Mouse (Mus musculus) natural killer cell, adult 2 months (primary cell): ENCODE measurements around the gene Prdx5.
"Not testable (repeated sequence)": the region's sequence is repeated elsewhere in the genome, so short reads cannot be mapped to it uniquely, and the experiment has no call there.

Experiments used
- DNase-seq, 2 experiments: peaks; one replicate each; pipeline ENCODE4 v3.0.0; 2022; ENCODE audit warnings: low spot score in 2 of 2

The Prdx5 gene

DNA sequence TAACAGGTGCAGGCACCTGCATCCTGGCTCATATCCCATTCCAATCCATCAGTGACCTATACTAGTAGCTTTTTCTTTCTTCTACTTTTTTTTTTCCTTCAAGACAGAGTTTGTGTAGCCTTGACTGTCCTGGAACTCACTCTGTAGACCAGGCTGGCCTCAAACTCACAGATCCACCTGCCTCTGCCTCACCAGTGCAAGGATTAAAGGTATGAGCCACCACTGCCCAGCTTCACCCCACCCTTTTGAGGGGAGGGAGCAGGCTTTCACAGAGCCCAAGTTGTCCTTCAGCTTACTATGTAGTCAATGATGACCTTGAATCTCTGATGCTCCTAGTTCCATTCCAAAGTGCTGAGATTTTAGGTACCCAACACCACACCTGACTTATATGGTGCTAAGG, 9.5 kb upstream of the Prdx5 start:
- DNase-seq, result no peak

DNA sequence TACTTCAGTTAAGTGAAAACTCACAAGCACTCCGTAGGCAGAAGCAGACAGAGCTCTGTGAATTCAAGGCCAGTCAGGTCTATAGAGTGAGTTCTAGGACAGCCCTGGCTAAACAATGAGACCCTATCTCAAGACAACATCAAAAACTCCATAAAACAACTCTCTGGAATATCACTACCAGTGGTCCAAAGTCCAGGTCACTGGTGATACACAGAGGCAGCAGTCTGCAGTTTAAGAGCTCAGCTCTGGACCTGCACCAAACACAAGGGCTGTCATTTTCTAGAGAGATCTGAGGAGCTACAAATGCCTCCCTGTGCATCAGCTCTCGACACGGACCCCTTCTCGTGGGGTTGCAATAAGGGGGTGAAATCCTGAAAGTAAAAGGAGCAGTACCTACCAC, 8.4 kb upstream of the Prdx5 start:
- DNase-seq, result no peak

DNA sequence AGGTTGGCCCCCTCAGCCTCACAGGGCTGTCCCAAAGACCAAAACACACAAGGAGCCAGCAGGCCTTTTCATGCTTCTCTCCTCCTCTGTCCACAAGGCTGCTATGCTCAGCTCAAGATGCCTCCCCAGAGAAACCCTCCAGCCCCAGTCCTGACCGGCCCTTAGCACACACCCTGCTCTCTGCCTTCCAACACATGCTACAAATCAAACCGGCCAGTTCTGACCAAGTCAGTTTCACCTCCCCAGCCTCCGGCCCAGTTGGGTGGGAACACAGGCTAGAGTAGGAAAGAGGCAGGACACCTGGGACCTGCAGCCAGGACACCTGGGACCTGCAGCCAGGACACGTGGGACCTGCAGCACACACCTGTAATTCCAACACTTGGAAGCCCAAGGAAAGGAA, 6.6 kb upstream of the Prdx5 start:
- no peak for DNase-seq

DNA sequence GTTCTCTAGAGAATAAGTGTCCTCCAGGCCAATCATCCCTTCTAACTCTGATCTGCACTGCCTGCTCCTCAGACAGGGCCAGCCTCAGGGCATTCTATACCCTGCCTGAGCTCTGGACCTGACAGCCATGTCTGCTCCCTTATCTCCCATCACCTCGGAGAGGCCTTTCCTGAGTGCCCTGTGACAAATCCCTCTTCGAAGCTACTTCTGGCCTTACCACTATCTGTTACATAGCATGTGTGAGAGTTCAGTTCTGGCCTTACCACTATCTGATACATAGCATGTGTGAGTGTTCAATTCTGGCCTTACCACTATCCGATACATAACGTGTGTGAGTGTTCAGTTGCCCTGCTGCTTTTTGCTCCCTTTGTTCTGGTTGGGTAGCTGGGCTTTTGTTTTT, 5.4 kb upstream of the Prdx5 start:
- DNase-seq, result no peak

DNA sequence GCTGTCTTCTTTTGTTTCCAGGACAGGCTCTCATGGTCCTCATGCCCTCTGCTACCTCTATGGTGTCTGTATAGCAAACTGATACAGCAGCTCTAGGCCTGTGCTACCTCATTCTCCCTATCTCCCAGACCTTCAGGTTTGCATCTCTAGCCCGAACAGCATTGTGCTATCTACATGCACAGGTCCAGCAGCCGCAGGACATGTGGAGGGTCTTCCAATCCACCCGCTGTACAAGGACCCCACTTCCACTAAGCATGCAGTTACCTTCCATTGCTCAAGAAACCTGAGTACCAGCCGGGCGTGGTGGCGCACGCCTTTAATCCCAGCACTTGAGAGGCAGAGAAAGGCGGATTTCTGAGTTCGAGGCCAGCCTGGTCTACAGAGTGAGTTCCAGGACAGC, 4.6 kb upstream of the Prdx5 start:
- no peak for DNase-seq

DNA sequence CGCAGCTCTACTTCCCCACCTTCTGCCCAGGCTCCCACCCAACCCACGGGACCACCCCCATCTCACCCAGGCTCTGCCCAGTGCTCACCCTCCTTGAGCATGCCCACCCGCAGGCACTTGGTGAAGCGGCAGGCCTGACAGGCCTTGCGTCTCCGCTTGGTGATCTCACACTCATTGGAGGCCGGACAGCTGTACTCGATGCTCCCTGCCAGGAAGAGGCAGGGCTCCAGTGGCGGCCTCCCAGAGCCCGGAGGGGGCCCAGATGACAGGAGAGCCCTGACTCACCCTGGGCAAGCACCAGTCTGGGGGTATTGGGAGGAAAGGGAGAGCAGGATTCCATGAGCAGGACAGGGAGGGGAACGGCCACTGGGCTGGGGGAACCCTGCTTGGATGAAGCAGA, 4.1 kb upstream of the Prdx5 start:
- DNase-seq, result no peak

DNA sequence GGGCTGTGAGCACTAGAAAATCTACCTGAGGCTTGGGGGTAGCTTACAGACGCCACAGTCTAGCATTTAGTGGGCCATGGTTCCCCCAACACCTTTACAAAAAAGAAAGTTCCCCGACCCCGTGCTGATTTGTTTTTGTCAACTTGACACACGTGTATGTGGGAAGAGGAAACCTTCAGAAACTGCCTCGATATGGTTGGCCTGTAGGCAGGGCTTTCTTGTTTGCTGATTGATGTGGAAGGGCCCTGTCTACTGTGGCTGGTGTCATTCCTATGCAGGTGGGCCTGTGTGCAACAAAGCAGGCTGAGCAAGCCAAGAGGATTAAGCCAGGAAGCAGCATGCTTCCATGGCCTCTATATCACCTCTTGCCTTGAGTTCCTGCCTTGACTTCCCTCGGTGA, 3.1 kb upstream of the Prdx5 start:
- no peak for DNase-seq

DNA sequence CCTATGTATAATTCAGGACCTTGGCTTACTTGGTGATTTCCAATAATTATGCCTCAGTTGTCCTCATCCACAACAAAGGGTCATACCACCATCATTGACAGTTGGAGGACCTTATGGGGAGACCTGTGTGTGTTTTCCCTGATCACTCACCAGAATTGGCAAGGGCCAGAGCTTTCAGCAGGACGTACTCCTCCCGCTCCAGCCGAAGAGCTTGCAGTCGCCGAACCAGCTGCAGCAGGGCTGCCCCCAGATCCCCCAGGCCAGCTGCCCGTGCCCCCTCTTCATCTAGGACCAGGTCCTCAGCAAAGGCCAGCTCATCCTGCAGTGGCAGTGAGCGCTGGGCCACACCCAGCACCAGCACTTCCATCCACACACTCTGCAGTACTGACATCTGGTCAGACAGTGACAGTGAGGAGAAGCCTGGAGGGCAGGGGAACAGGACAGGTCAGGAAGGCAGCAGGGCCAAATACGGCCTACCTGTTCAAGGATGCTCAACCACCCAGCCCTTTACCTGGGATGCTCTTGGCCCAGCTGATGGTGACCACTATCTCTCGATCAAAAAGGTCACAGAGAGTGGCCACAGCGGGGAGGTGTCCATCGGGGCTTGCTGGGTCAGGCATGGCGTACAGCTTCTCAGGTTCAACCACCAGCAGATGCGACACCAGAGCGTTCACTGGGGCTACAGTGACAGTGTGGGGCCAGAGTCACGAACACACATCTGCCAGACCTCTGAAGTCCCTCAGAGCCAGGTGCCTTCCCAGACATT, 2.5 kb upstream of the Prdx5 start:
- no peak for DNase-seq

DNA sequence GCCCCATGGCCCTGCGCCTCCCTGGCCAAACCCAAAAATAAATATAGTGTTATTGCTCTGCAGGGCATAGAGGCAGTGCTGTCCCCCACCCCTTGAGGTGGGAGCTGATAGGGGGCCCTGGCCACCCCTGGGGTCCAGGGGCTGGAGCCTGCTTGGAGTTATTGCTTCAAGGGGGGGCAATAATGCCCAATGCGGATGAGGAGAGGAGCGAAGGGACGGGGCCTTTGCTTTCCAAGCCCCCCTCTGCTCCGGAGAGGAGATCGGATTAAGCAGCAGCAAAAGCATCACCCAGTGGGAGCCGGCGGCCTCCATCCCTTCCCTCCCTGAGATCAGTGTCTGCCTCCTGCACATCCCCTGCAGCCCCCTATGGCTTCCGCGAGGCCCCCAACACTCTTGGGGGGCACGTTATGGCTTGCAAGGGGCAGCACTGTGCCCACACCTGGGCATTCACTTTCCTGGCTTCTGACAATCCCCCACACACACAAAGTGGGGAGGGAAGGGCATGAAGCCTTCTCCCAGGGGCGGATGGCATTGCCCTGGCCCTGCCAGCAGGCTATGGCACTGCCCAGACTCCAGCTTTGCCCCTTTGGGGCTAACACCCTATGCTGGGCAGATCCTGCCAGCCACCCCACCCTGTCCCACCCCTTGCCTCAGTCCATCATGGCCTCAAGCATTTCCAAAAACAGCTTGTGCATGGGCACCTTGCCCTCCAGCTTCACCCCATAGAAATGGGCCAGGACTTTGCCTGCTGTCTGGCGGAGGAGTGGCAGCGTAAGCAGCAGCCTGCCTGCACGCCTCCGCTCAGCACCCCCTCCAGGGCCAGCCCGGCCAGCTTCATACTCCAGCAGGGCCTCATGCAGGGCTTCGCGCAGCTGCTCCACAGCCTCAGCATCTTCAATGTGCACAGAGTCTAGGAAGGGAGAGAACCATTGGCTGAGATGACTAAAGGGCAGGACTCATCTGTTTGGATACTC, 1.5 kb upstream of the Prdx5 start:
- DNase-seq, result no peak

DNA sequence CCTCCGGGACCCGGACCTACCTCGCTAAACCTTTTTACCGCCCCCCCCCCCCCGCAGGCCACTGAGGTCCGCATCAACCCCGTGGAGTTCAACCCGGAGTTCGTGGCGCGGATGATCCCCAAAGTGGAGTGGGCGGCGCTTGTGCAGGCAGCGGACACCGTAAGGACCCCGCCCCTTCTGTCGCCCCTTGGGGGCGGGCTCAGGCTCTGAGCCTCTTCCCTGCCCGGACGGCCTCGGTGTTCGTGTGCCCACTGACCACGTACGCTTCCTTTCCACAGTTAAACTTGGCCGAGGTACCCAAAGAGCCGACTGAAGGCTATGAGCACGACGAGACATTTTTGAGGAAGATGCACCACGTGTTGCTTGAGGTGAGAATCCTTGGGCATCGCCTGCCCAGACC, 400 bp upstream of the Prdx5 start:
- DNase-seq, result not testable (repeated sequence)

DNA sequence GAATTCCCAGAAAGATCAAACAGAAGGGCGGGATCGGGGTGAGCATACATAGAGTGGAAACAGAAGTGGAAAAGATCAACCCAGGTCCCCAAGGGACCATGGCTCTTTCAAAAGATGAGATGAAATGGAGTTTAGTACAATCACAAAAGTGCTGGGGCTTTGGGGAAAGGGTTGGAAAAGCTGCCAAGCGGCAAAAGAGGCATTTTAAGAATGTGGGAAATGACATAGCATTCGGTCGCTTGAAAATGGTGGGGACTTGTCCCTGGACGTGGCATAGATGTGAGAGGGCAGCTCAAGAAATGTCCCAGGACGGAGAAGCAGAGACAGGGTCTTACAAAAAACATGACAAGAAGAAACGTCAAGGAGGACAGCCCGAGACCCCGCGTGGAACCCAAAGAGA, 885 bp downstream of the Prdx5 start:
- no peak for DNase-seq

DNA sequence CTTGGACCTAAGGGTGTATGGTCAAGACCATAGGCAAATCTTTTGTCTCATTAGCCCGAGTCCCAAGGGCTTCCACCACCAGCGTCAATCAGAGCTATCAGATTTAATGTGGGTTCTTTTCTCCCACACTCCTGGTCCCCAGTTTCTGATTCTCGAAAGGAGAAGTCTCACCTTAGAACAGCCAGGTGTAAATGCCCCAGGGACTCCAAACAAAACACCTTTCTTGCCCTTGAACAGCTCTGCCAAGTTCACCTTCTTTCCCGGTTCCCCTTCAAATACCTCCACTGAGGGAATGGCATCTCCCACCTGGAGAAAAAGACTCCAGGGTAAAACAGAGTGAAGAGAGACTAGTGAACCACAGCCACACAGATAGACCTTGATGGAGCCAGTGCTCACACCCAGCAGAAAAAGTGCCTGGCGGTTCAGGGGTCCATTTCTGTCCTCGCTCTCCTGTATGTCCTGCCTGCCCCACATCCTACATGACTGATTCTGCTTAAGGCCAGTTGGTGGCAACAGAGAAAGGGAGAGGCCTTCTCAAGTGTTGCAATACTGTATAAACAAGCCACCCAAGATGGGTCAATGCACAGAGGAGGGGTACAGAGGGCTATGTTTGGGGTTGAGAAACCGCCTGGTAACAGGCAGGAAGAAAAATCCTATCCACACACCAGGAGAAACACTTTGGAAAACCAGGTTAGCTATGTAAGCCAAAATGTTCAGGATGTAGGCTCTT, 1.9 kb downstream of the Prdx5 start:
- no peak for DNase-seq

DNA sequence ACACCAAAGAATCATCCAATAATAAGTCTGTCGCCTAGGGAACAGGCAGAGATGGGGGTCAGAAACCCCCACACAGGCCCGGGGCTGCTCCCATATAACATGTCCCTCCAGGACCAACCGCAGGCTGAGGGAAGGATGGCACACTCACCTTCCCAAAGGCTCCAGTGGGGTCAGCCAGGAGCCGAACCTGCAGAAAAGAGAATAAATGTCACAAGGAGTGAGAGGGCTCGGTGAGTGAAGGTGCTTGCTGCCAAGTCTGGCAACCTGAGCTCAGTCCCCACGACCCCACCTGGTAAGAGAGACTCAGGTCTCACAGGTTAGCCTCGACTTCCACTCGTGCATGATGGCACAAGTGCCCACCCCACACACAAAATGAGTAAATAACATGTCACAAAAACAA, 2.8 kb downstream of the Prdx5 start:
- no peak for DNase-seq

DNA sequence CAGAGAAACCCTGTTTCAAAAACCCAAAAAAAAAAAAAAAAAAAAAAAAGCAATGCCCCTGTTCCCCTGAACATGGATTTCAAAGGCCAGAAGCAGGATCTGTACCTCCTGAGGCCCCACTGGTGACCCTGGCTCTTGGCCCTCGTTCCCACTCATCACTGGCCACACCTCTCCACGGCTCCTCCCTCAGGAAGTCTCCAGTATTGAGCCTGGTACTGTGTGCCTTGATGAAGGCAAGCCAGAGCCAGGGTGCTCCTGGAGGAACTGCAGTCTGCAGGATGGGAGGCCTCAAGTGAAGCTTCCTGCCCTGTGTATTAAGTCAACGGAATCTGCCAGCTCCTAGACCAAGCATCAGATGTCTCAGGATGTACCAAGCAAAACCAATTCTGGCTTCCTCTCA, 3.7 kb downstream of the Prdx5 start:
- DNase-seq, result no peak

DNA sequence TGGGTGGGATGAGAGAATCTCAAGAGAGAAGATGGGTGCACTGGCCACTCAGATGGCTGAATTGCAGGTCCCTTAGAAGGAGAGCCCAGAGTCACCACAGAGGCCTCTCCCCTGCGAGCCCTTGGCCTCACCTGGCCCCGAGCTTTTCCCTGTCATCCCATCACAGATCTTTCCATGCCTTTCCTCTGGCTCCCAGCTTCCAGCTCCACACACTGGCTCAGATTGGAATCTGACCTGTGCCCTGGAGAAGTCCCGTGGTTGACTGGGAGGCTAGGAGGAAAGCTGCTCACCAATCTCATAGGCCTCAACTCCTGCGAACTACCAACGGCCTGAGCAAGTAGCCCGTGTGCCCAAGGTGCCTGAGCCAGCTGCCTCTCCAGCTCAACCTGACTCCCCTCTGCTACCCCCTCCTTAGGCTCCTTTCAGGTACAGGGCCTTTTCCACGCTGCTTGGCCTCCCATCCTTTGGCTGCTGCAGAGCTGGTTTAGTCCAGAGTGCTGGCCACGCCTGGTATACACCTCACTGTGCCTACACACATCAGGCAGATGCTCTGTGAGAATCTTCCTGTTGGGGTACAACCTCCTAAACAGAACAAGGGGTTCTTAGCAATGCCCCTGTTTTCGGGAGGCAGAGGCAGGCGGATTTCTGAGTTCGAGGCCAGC, 4.3 kb downstream of the Prdx5 start:
- no peak for DNase-seq

DNA sequence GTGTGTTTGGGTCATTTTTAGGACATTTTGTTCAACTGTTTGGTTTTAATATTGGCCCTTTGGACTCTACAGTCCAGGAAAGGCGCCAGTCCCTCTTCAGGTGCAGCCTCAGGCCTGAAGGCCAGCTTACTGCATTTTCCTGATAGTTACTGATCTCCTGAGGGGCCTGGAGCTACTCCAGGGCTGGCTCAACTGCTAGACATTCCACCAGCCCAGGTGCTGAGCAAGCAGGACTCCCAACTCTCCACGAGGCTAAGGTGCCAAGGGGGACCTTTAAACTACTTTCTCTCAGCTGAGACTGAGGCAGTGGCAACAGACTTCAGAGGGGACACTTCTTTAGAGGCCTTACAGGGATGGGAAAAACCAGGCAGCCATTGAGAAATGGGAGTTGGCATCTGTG, 5.1 kb downstream of the Prdx5 start:
- no peak for DNase-seq

DNA sequence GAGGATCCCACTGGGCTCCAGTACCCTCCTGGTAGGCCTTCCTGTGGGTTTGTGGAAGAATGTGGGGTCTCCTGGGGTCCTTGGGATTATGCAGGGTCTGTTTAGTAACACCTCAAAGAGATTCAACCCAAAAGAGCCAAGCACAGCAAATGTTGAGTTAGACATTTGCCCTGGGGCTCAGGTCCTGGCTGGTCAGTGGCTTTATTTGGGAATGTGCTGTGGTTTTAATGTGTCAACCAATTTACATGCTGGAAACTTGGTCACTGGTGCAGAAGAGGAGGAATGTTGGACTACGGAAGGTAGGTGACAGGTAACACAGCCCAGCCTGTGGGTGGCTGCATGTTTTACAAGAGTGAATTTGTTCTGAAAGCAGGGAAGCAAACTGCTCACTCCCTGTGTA, 6.9 kb downstream of the Prdx5 start:
- DNase-seq, result no peak

DNA sequence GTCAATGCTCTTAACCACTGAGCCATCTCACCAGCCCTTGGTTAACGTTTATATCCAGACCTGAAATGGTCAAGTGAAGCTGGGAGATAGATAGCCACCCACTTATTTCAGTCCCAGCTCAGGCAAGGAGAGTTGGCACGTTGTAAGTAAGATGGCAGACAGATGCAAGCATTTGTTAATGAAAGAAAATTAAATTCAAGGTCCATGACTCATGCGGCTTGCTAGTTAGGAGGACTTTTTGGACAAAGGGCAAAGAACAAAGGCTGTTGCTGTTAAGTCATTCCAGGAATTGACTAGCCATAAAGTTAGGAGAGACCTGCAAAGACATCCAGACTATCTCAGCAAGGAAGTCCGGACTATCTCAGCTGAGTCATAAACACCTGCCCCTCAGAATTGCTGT, 10.3 kb downstream of the Prdx5 start:
- DNase-seq, result no peak

DNA sequence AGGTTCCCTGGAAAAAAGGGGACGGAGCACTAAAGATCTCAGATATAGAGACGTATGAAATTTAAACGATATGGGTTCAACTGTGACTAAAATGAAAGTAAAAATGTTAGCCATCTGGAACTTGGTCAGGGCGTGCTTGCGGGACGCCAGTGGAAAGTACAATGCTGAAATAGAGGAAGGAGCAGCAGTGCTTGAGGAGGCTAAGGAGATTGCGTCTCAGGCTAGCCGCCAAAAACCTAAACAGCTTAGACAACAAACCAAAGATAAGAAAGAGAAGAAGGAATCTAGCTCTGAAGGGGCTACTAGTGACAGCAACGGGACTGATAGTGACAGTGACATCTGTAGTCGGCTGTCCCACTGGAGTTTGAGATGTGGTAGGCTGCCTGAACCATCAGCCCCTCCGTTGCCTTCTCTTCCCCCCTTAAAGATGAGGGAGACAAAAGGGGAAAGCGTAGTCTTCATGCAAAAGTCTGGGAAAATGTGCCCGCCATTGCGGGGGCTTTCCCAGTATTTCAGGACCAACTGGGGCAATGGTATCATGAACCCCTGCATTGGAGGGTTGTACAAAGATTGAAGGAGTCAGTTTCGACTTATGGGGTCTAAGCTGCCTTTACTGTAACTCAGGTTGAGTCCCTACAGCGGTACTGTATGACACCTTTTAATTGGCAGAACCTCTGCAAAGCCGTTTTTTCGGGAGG, 14.1 kb downstream of the Prdx5 start:
- DNase-seq, result not testable (repeated sequence)

DNA sequence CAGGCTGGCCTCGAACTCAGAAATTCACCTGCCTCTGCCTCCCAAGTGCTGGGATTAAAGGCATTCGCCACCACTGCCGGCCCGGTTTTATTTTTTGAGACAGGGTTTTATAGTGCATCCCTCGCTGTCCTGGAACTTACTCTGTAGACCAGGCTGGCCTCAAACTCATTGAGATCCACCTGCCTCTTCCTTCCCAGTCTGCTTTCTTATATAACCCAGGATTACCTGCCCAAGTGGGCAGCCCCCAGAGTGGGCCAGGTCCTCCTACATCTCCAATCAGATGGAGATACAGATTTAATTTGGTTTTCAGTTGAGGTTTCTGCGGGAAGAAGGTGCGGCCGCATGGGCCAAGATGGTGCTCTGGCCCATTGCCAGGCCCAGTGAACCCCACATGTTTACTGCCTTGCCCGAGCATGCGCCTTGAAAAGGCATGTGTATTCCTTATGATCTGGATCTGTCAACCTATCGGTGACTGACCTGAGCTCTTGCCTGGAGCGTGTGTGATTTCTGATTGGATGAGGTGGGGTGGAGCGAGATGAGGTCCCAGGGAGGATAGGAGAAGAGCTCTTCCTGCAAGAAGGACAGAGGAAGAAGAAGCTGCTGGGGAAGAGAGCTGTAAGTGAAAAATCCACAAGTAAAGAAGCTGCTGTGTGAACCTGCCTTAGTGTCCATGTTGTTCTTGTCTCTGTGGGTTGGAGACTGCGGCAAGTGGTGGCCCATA, 16.0 kb downstream of the Prdx5 start:
- no peak for DNase-seq

DNA sequence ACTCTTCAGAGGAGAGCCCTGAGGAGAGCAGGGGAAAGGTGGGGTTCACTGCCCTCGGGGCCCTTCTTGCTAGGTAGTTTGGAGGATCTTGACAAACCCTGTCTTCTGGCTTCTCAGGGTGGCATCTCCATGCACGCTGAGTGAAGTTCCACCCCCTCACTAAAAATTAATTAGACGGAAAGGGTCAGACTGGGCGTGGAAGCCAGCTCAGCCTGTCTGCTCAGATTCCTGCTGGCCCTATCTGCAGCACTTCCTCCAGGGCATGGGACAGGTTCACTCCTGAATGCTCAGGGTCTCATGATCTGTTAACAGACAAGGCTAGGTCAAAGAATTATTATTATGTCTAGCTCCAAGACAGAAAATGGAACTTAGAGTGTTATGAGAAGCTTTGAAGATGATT, 17.4 kb downstream of the Prdx5 start:
- no peak for DNase-seq
